Mouse (Mus musculus) MEL (cell line): ENCODE data around the gene Foxn3.

Experiments used
- MYC ChIP-seq: IDR thresholded peaks from 2 replicates; pipeline ENCODE4 v1.6.1; 2011; ENCODE audit warnings: low read depth, mild to moderate bottlenecking, low read length, improper control_type of control experiment, moderate library complexity
- ZNF384 ChIP-seq: IDR thresholded peaks from 2 replicates; pipeline ENCODE4 v1.6.1; 2012; ENCODE audit warnings: low read depth, mild to moderate bottlenecking, inconsistent platforms, low read length, improper control_type of control experiment

- TF ChIP-seq MYC (no peak), ZNF384 (no peak)
Observed at GRCm38 (mm10) chr12:99263592-99264335, 299.6 kb downstream of the Foxn3 start.
